Mouse (Mus musculus) intestine, postnatal 0 days (tissue): ENCODE measurements around the gene Ggact. TPM values are rescaled to one million over a fixed set of nuclear protein-coding genes. Genes with fewer than 3 reads are reported as not detected.

Source experiments
- ATAC-seq: fragments of 200-750 bp; cut with Nextera tagmentation; 2 replicates; pipeline ENCODE4 v1.8.0; 2017; ENCODE audit warnings: mild to moderate bottlenecking, moderate TSS enrichment, moderate library complexity
- H3K27ac ChIP-seq: fragments of 300-500 bp; sonication (generic); 2 replicates; pipeline ENCODE4 v1.5.1; 2014; ENCODE audit warnings: mild to moderate bottlenecking, low read depth, low read length, moderate library complexity
- H3K27me3 ChIP-seq: fragments of 300-500 bp; sonication (generic); replicated peaks from 2 replicates; pipeline ENCODE4 v1.6.1; 2014; ENCODE audit warnings: low read length, mixed read lengths; ENCODE audit not compliant: control insufficient read depth, insufficient read depth
- H3K36me3 ChIP-seq: fragments of 300-500 bp; sonication (generic); 2 replicates; pipeline ENCODE4 v1.6.1; 2014; ENCODE audit warnings: mild to moderate bottlenecking, moderate library complexity; ENCODE audit not compliant: control insufficient read depth, insufficient read depth
- H3K4me1 ChIP-seq: fragments of 300-500 bp; sonication (generic); replicated peaks from 2 replicates; pipeline ENCODE4 v1.6.1; 2014; ENCODE audit warnings: antibody characterized with exemption, low read length, mixed read lengths; ENCODE audit not compliant: control insufficient read depth, insufficient read depth
- H3K4me2 ChIP-seq: fragments of 300-500 bp; sonication (generic); replicated peaks from 2 replicates; pipeline ENCODE4 v1.6.1; 2014; ENCODE audit warnings: low read depth, mild to moderate bottlenecking, moderate library complexity
- H3K4me3 ChIP-seq: fragments of 300-500 bp; sonication (generic); 2 replicates; pipeline ENCODE4 v1.5.1; 2014; ENCODE audit warnings: low read depth, low read length
- H3K9ac ChIP-seq: fragments of 300-500 bp; sonication (generic); 2 replicates; pipeline ENCODE4 v1.6.1; 2014; ENCODE audit warnings: mild to moderate bottlenecking, low read depth, low read length
- H3K9me3 ChIP-seq: fragments of 300-500 bp; sonication (generic); 2 replicates; pipeline ENCODE4 v1.6.1; 2016; ENCODE audit warnings: mixed run types; ENCODE audit not compliant: control insufficient read depth
- CTCF ChIP-seq: sonication (generic); IDR thresholded peaks from 2 replicates; pipeline ENCODE4 v1.5.1; 2016; ENCODE audit warnings: low read depth, mild to moderate bottlenecking, control low read depth, antibody characterized with exemption, moderate library complexity
- WGBS: fragments of 180-500 bp; shearing (Covaris S2); extraction: QIAGEN DNeasy Blood & Tissue Kit; methylation state at CpG from one replicate; pipeline ENCODE4 v1.1.7; 2014; 5-methylcytosine and 5-hydroxymethylcytosine counted together
- polyA plus RNA-seq: library from polyadenylated mRNA; unstranded; fragments of >200 nt; fragmentation: Nextera tagmentation; extraction: Ambion mirVana; gene quantifications from 2 replicates; pipeline ENCODE4 v1.2.1, GENCODE M21; 2015

Ggact gene
- polyA plus RNA-seq, 1 experiment from 2014 or later = 59.5 TPM

DNA sequence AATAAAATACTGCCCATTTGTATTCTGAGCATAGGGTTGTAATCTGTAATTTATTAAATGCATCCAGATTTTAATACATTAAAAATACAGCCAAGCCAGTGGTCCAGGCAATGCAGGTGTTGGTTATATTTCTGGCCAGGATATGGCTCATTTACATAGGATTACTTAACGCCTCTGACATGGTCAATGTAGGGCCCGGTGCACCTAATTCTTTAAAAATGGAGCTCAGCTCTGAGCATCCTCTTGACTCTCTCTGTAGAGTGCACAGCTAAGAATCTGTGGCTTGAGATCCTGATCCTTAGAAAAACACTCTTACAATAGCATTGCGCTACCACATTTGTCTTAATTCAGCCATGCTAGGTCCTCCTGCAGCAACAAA, 29.9 kb upstream of the Ggact start:
- Histone ChIP-seq H3K4me3 (no peak overlapping the region), H3K27ac (no peak overlapping the region), H3K36me3 (peaks cover 13% of the 10 kb centered on the region), H3K4me2 (no peak overlapping the region), H3K4me1 (no peaks in the 10 kb centered on the region), H3K9ac (no peak overlapping the region), H3K9me3 (no peaks in the 10 kb centered on the region), H3K27me3 (no peaks in the 10 kb centered on the region)
- no peak for ATAC-seq
- WGBS = 78% methylated on average over 3 of the region's 3 CpGs
- TF ChIP-seq CTCF = no peak

GRCm38 (mm10) chr14:122942757-122943474, 29.4 kb upstream of the Ggact start:
- TF ChIP-seq CTCF = no peak
- no peaks in the 10 kb centered on the region for H3K27me3 ChIP-seq
- no peak overlapping the region for H3K4me2 ChIP-seq
- ATAC-seq = peak; percentile 53; the same call in 1 of the 2 replicates
- no peak overlapping the region for H3K4me3 ChIP-seq
- no peaks in the 10 kb centered on the region for H3K4me1 ChIP-seq
- H3K27ac ChIP-seq = no peak overlapping the region
- no peaks in the 10 kb centered on the region for H3K9me3 ChIP-seq
- peaks cover 9% of the 10 kb centered on the region for H3K36me3 ChIP-seq
- H3K9ac ChIP-seq = no peak overlapping the region
- 45% methylated on average over 4 of the region's 4 CpGs for WGBS

GRCm38 (mm10) chr14:122936460-122936859, 22.9 kb upstream of the Ggact start:
- no peak overlapping the region for H3K9ac ChIP-seq
- H3K4me3 ChIP-seq = no peak overlapping the region
- no peaks in the 10 kb centered on the region for H3K4me1 ChIP-seq
- ATAC-seq = no peak
- no peaks in the 10 kb centered on the region for H3K9me3 ChIP-seq
- 93% methylated on average over 1 of the region's 1 CpGs for WGBS
- no peak for TF ChIP-seq CTCF
- peaks cover 28% of the 10 kb centered on the region for H3K36me3 ChIP-seq
- H3K4me2 ChIP-seq = no peak overlapping the region
- no peaks in the 10 kb centered on the region for H3K27me3 ChIP-seq
- no peak overlapping the region for H3K27ac ChIP-seq

- no peaks in the 10 kb centered on the region for H3K27me3 ChIP-seq
- H3K4me2 ChIP-seq = no peak overlapping the region
- H3K36me3 ChIP-seq = peaks cover 10% of the 10 kb centered on the region; the same call in 1 of the 2 replicates
- no peaks in the 10 kb centered on the region for H3K4me1 ChIP-seq
- no peak overlapping the region for H3K9ac ChIP-seq
- no peak overlapping the region for H3K27ac ChIP-seq
- H3K9me3 ChIP-seq = no peaks in the 10 kb centered on the region
- no peak overlapping the region for H3K4me3 ChIP-seq
- ATAC-seq = no peak
- TF ChIP-seq CTCF = no peak
- 65% methylated on average over 5 of the region's 5 CpGs for WGBS
Observed at GRCm38 (mm10) chr14:122920011-122920410, 6.5 kb upstream of the Ggact start.

DNA sequence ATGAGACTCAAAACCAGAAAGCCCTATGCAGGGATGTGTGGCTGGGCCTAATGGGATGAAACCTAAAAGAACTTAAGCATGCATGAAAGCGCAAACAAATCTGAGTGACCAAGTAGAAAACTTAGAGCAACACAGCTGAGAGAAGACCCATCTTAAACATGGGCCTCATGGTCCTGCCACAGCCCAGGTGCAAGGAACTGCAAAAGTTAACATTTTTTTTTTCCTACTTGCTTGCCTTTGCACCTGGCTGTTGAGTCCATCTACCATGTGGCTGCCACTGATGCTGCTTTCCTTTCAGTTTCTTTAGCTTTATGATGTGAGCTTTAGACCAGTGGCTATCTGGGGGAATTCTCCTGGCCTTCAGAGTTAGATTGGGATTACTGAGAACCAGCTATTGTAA, 4.1 kb upstream of the Ggact start:
- no peak overlapping the region for H3K27ac ChIP-seq
- H3K36me3 ChIP-seq = no peaks in the 10 kb centered on the region
- no peak overlapping the region for H3K9ac ChIP-seq
- 0 out of 2 replicates have a peak, but pooled peaks have one; percentile 23 for ATAC-seq
- no peak overlapping the region for H3K4me3 ChIP-seq
- H3K4me2 ChIP-seq = no peak overlapping the region
- no peaks in the 10 kb centered on the region for H3K27me3 ChIP-seq
- H3K4me1 ChIP-seq = no peaks in the 10 kb centered on the region; the same call in 1 of the 2 replicates
- TF ChIP-seq CTCF = no peak
- no peaks in the 10 kb centered on the region for H3K9me3 ChIP-seq
- 89% methylated on average over 1 of the region's 1 CpGs for WGBS

GRCm38 (mm10) chr14:122912812-122913498, 602 bp downstream of the Ggact start:
- under 1% methylated on average over 56 of the region's 58 CpGs for WGBS
- Histone ChIP-seq H3K4me1 (peaks cover 4% of the 10 kb centered on the region; the same call in 1 of the 2 replicates), H3K36me3 (no peaks in the 10 kb centered on the region), H3K9me3 (no peaks in the 10 kb centered on the region), H3K4me2 (peak overlapping the region; percentile 84), H3K27ac (peak overlapping the region; percentile 90), H3K4me3 (peak overlapping the region; percentile 65), H3K9ac (peak overlapping the region; percentile 73), H3K27me3 (no peaks in the 10 kb centered on the region)
- peak; percentile 39; the same call in 1 of the 2 replicates for TF ChIP-seq CTCF
- ATAC-seq = peak; percentile 84
